Mouse (Mus musculus): ENCODE measurements around the gene Zcchc13. TPM values are rescaled to one million over a fixed set of nuclear protein-coding genes. Genes with fewer than 3 reads are reported as not detected.

Zcchc13 gene
- polyA plus RNA-seq, 1 experiment: not detected

DNA sequence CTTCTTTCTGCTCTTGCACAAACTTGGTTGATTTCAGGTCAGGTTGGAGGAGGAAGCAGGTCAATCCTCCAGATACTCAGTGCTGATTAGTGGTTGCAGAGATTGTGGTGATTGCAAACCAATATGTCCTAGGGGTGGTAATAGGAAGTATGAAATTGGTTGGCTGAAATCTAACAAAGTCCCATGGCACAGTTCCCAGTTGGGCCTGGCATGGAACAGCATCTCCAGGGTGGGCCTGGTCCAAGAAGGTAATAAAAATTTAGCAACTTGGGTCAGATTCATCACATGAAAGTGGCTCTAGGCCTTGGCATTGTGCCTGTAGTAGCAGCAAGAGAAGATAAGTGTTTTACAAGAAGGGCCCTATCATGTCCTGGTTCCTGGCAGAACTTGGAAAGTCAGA is 39.9 kb downstream of the Zcchc13 start:
- Histone ChIP-seq H3K4me3 (ENCODE audit: extremely low read depth, insufficient read depth, insufficient read length) (no peak overlapping the region), H3K27ac (ENCODE audit: insufficient read depth, low read length) (no peak overlapping the region), H3K36me3 (ENCODE audit: control insufficient read depth, insufficient read depth, low read length) (no peaks in the 10 kb centered on the region), H3K27me3 (ENCODE audit: control insufficient read depth, insufficient read depth, low read length) (no peaks in the 10 kb centered on the region), H3K4me1 (ENCODE audit: control insufficient read depth, insufficient read depth, insufficient read length) (no peaks in the 10 kb centered on the region)
- TF ChIP-seq POLR2A (IDR thresholded peaks at IDR 0.05; ENCODE audit: low read depth, low read length) (no peak), CTCF (IDR thresholded peaks at IDR 0.05; ENCODE audit: extremely low read depth, insufficient read depth, insufficient read length, insufficient replicate concordance) (no peak)
- DNase-seq (ENCODE audit: low read depth in 1 of 2, low spot score in 2 of 2): no peak

DNA sequence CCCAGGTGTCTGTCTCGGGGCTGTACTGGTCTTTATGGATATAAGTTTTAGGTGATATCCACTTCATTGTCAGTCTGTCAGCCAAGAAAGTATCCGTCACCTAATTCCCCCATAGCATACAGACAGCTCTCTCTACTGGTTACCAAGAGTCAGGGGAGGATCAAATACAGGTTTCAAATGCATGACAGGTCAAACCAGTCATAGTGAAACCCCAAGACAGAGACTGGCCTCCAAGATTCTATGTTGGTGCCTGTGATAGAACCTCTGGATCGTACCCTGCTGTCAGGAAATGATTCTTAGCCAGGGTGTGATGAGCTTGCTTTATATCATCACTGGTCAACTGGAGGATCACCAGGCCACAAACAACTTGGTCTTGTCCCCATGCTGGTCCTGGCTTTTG is 43.4 kb downstream of the Zcchc13 start:
- Histone ChIP-seq H3K4me3 (ENCODE audit: extremely low read depth, insufficient read depth, insufficient read length) (no peak overlapping the region), H3K27me3 (ENCODE audit: control insufficient read depth, insufficient read depth, low read length) (no peaks in the 10 kb centered on the region), H3K4me1 (ENCODE audit: control insufficient read depth, insufficient read depth, insufficient read length) (no peaks in the 10 kb centered on the region), H3K36me3 (ENCODE audit: control insufficient read depth, insufficient read depth, low read length) (no peaks in the 10 kb centered on the region), H3K27ac (ENCODE audit: insufficient read depth, low read length) (no peak overlapping the region)
- no peak for DNase-seq (ENCODE audit: low read depth in 1 of 2, low spot score in 2 of 2)
- WGBS: 84% methylated on average over 3 of the region's 3 CpGs
- no peak for TF ChIP-seq CTCF (IDR thresholded peaks at IDR 0.05; ENCODE audit: extremely low read depth, insufficient read depth, insufficient read length, insufficient replicate concordance)
- no peak for TF ChIP-seq POLR2A (IDR thresholded peaks at IDR 0.05; ENCODE audit: low read depth, low read length)

DNA sequence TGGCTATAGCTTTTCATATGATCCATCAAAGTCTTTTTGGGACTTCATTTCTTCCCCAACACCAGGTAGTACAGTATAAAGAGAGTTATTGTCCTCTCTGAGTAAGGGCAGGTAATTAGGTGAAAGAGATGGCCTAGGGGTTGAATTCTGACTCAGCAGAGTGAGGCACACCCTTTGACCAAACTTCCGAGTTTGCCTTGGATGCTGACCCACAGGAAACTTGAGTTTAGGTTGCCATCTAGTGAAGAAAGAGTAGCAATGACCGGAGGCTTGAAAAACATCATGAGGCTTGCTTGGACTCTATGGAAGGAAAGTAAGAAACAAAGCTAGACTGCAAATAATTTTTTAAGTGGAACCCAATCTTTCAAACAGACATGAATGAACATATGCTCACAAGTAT is 44.3 kb downstream of the Zcchc13 start:
- DNase-seq (ENCODE audit: low read depth in 1 of 2, low spot score in 2 of 2): no peak
- Histone ChIP-seq H3K36me3 (ENCODE audit: control insufficient read depth, insufficient read depth, low read length) (no peaks in the 10 kb centered on the region), H3K4me1 (ENCODE audit: control insufficient read depth, insufficient read depth, insufficient read length) (no peaks in the 10 kb centered on the region), H3K27me3 (ENCODE audit: control insufficient read depth, insufficient read depth, low read length) (no peaks in the 10 kb centered on the region), H3K4me3 (ENCODE audit: extremely low read depth, insufficient read depth, insufficient read length) (no peak overlapping the region), H3K27ac (ENCODE audit: insufficient read depth, low read length) (no peak overlapping the region)
- TF ChIP-seq CTCF (IDR thresholded peaks at IDR 0.05; ENCODE audit: extremely low read depth, insufficient read depth, insufficient read length, insufficient replicate concordance) (no peak), POLR2A (IDR thresholded peaks at IDR 0.05; ENCODE audit: low read depth, low read length) (no peak)
- 40% methylated on average over 2 of the region's 2 CpGs for WGBS

Other genes with a start within 250 kb of the Zcchc13 start
- gene Tsx, start 216.1 kb upstream of the Zcchc13 start, polyA plus RNA-seq (2012; rRNA removed): not detected in 2 replicates
- gene Gm26992, start 208.6 kb upstream of the Zcchc13 start, polyA plus RNA-seq (2012; rRNA removed): not detected in 2 replicates
- gene Slc16a2, start 191.4 kb downstream of the Zcchc13 start, polyA plus RNA-seq (2012; rRNA removed): 3.2 and 4.3 TPM in 2 replicates

Data from spleen, adult 2 months (tissue).